Mouse (Mus musculus) hindbrain, embryonic 16.5 days (tissue): Measurements from ENCODE around the gene Spint2. TPM values are rescaled to one million over a fixed set of nuclear protein-coding genes. Genes with fewer than 3 reads are reported as not detected.

Experiments used
- ATAC-seq: fragments of 200-750 bp; cut with Nextera tagmentation; 2 replicates; pipeline ENCODE4 v1.8.0; 2017; ENCODE audit warnings: moderate TSS enrichment, moderate library complexity
- H3K27ac ChIP-seq: fragments of 300-500 bp; sonication (generic); 2 replicates; pipeline ENCODE4 v1.5.1; 2014; ENCODE audit warnings: low read depth, mild to moderate bottlenecking, control low read depth, low read length, moderate library complexity
- H3K27me3 ChIP-seq: fragments of 300-500 bp; sonication (generic); replicated peaks from 2 replicates; pipeline ENCODE4 v1.6.1; 2014; ENCODE audit warnings: low read length; ENCODE audit not compliant: control insufficient read depth, insufficient read depth
- H3K36me3 ChIP-seq: fragments of 300-500 bp; sonication (generic); 2 replicates; pipeline ENCODE4 v1.6.1; 2014; ENCODE audit warnings: mild to moderate bottlenecking, low read length, moderate library complexity, mixed read lengths; ENCODE audit not compliant: control insufficient read depth, insufficient read depth
- H3K4me1 ChIP-seq: fragments of 300-500 bp; sonication (generic); 2 replicates; pipeline ENCODE4 v1.6.1; 2014; ENCODE audit warnings: low read depth, low read length; ENCODE audit not compliant: control insufficient read depth, insufficient read depth
- H3K4me2 ChIP-seq: fragments of 300-500 bp; sonication (generic); 2 replicates; pipeline ENCODE4 v1.6.1; 2014; ENCODE audit warnings: mild to moderate bottlenecking, low read length, control low read depth, moderate library complexity
- H3K4me3 ChIP-seq: fragments of 300-500 bp; sonication (generic); 2 replicates; pipeline ENCODE4 v1.5.1; 2014; ENCODE audit warnings: mild to moderate bottlenecking, low read length, control low read depth, moderate library complexity
- H3K9ac ChIP-seq: fragments of 300-500 bp; sonication (generic); 2 replicates; pipeline ENCODE4 v1.6.1; 2014; ENCODE audit warnings: low read depth, mild to moderate bottlenecking, control low read depth, low read length, moderate library complexity
- H3K9me3 ChIP-seq: fragments of 300-500 bp; sonication (generic); 2 replicates; pipeline ENCODE4 v1.6.1; 2014; ENCODE audit warnings: mild to moderate bottlenecking, low read length, moderate library complexity; ENCODE audit not compliant: control insufficient read depth
- WGBS: fragments of 180-500 bp; shearing (Covaris S2); extraction: QIAGEN DNeasy Blood & Tissue Kit; methylation state at CpG from one replicate; pipeline ENCODE4 v1.1.7; 2014; 5-methylcytosine and 5-hydroxymethylcytosine counted together
- polyA plus RNA-seq: library from polyadenylated mRNA; unstranded; fragments of >200 nt; fragmentation: Nextera tagmentation; extraction: Ambion mirVana; gene quantifications from 2 replicates; pipeline ENCODE4 v1.2.1, GENCODE M21; 2015

Spint2 gene
- polyA plus RNA-seq, 1 experiment from 2014 or later = 91.2 TPM

DNA sequence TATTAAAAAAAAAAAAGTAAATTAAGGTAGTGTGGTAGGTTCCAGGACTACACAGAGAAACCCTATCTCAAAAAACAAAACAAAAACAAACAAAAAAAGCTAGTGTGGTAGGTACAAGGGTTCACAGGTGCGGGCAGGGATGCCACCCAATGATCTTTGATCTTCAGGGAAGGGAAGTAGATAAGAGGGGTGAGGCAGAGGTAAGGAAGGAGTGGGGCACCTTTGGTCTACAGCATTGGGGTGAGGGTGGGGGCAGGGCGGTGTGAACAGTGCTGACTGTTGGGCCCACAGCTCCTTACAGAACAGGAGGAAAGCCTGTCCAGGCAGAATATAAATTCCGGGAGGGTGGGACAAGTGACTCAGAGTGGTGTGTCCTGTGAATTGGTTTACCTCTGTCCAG is 30.5 kb downstream of the Spint2 start:
- 97% methylated on average over 3 of the region's 3 CpGs for WGBS
- no peak overlapping the region for H3K4me2 ChIP-seq
- ATAC-seq = no peak
- H3K9me3 ChIP-seq = no peaks in the 10 kb centered on the region
- no peak overlapping the region for H3K4me3 ChIP-seq
- H3K27ac ChIP-seq = no peak overlapping the region
- H3K4me1 ChIP-seq = no peaks in the 10 kb centered on the region
- H3K36me3 ChIP-seq = no peaks in the 10 kb centered on the region
- peaks cover 20% of the 10 kb centered on the region for H3K27me3 ChIP-seq
- no peak overlapping the region for H3K9ac ChIP-seq

DNA sequence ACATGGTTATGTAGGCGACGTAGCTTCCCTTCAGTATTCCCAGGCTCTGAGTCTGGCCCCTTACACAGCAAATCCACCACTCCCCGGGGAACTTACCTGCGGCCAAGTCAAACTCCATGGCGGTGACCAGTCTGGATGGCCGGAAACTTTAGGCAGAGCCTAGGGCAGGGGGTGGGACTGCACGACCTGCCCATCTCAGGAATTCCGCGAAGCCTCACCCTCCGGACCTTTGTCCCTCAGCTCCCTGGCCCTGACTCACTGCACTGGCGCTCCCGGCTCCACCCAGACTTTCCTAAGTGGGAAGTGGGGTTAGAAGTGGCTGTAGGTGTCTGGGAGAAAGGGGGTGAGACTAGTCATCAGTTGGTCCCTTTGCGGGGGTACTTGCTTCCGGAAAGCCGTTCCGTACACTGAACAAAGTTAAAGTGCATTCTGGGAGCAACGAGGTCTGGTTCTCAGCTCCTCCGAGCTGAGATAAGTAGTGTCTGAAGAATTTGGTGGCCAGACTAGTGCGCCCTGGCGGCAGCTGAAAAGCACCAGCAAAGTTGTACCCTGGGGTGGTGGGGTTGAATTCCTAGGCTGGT is 33.4 kb downstream of the Spint2 start, which contains the start of gene 2200002D01Rik:
Gene 2200002D01Rik, minus strand, starts transcription at position 206 of the 581 bp plus-strand sequence.
- Histone ChIP-seq H3K9me3 (no peaks in the 10 kb centered on the region), H3K4me1 (no peaks in the 10 kb centered on the region), H3K4me2 (peak within 1 kb of the TSS; percentile 47), H3K4me3 (peak within 1 kb of the TSS; percentile 22), H3K27ac (no peak within 1 kb of the TSS), H3K9ac (peak within 1 kb of the TSS; percentile 27; the same call in 1 of the 2 replicates), H3K27me3 (peaks cover 20% of the 10 kb centered on the region), H3K36me3 (peaks cover 9% of the 10 kb centered on the region; the same call in 1 of the 2 replicates)
- 18% methylated on average over 20 of the region's 20 CpGs for WGBS
- ATAC-seq = no peak

DNA sequence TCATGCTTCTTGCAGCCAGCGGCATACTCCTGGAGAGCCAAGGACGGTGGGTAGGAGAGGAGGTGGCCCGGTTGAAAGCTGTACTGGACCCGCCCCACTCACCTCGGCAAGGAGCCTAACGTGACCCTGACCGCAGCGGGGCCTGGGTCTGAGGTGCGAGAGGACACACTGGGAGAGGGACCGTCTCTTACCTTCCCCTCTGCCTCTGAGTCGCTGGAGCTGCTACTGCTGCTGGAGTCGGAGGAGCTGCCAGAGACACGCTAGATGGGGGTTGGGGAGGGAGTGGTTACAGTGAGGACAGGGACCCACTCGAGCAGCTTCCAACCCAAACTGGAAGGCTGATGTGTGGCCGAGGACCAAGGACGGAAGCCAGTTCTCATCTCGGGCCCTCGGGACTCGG is 34.0 kb downstream of the Spint2 start:
- peaks cover 9% of the 10 kb centered on the region; the same call in 1 of the 2 replicates for H3K36me3 ChIP-seq
- H3K4me1 ChIP-seq = no peaks in the 10 kb centered on the region
- ATAC-seq = no peak
- no peaks in the 10 kb centered on the region for H3K9me3 ChIP-seq
- peak overlapping the region; percentile 27; the same call in 1 of the 2 replicates for H3K9ac ChIP-seq
- H3K27me3 ChIP-seq = peaks cover 20% of the 10 kb centered on the region
- H3K4me2 ChIP-seq = peak overlapping the region; percentile 47
- peak overlapping the region; percentile 22 for H3K4me3 ChIP-seq
- WGBS = 18% methylated on average over 19 of the region's 19 CpGs
- H3K27ac ChIP-seq = no peak overlapping the region

DNA sequence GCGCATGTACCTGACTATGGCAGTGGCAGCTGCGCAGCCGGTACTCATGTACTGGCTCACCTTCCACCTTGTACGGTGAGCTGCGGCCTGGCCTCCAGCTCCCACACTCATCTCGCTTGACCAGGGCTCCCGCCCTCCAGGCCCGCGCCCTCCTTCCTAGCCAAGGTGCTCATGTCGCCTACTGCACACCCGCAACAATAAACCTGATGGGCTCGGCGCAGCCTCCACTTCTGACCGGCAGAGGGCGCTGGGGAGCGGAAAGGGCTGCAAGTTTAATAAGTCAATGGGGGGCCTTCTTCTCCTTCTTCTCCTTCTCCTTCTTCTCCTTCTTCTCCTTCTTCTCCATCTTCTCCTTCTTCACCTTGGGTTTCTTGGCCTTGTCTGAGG is 34.4 kb downstream of the Spint2 start:
- H3K4me1 ChIP-seq = no peaks in the 10 kb centered on the region
- 27% methylated on average over 16 of the region's 16 CpGs for WGBS
- peaks cover 20% of the 10 kb centered on the region for H3K27me3 ChIP-seq
- no peaks in the 10 kb centered on the region for H3K9me3 ChIP-seq
- no peak overlapping the region for H3K27ac ChIP-seq
- no peak for ATAC-seq
- peaks cover 9% of the 10 kb centered on the region; the same call in 1 of the 2 replicates for H3K36me3 ChIP-seq
- no peak overlapping the region for H3K9ac ChIP-seq
- peak overlapping the region; percentile 47 for H3K4me2 ChIP-seq
- H3K4me3 ChIP-seq = peak overlapping the region; percentile 22

DNA sequence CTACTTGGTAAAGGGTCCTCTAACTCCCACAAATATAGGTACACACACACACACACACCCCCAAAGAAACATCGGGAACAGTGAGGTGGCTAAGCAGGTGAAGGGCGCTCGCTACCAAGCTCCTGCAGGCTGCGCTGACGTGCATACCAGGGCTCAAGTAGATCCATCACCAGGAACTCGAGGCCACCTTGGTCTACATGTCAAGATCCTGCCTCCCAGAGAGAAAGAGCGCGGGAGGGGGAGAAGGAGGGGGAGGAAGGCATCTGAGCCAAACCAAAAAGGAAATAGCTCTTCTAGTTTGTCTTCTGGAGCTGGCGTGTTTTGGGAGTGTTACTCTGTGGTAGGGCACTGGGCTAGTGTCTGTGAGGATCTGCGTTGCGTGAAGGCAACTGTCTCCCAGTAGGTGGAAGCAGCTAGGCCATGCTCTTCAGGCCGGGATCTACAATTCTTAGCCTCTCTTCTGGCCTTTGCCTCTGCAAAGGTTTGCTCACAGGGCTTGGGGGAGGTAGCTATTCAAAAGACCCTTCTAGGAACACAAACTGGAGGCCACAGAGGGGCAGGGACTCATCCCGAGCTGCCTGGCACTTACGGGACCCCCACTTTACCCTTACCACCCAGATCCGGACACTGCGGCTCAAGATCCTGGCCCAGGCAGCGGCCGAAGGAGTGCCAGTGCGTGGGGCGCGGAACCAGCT is 34.9 kb downstream of the Spint2 start:
- H3K36me3 ChIP-seq = peaks cover 9% of the 10 kb centered on the region; the same call in 1 of the 2 replicates
- no peaks in the 10 kb centered on the region for H3K4me1 ChIP-seq
- H3K27me3 ChIP-seq = peaks cover 20% of the 10 kb centered on the region
- WGBS = 86% methylated on average over 21 of the region's 21 CpGs
- no peak overlapping the region for H3K4me3 ChIP-seq
- H3K4me2 ChIP-seq = no peak overlapping the region
- H3K27ac ChIP-seq = no peak overlapping the region
- H3K9me3 ChIP-seq = no peaks in the 10 kb centered on the region
- no peak for ATAC-seq
- H3K9ac ChIP-seq = no peak overlapping the region

DNA sequence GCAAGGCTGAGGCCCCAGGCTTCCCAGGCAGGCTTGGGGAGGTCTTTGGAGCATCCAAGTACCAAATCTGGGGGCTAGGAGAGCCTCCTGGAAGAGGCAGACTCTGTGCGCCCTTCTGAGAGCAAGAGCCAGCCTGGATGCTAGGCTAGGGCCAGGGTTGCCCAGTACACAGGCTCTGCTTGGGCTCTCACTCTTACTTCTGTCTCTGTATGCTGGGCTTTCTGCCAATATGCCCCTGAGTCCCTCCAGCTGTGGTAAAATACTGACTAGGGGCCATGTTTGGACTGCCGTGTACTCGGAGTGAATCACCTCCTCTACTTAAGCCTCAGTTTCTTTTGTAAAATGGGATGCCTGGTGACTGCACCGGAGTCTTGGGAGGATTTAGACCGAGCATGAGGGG is 35.7 kb downstream of the Spint2 start:
- H3K4me3 ChIP-seq = no peak overlapping the region
- no peak for ATAC-seq
- peaks cover 20% of the 10 kb centered on the region for H3K27me3 ChIP-seq
- no peaks in the 10 kb centered on the region for H3K9me3 ChIP-seq
- 87% methylated on average over 5 of the region's 5 CpGs for WGBS
- no peaks in the 10 kb centered on the region for H3K4me1 ChIP-seq
- peaks cover 9% of the 10 kb centered on the region; the same call in 1 of the 2 replicates for H3K36me3 ChIP-seq
- H3K9ac ChIP-seq = no peak overlapping the region
- H3K4me2 ChIP-seq = no peak overlapping the region
- no peak overlapping the region for H3K27ac ChIP-seq

DNA sequence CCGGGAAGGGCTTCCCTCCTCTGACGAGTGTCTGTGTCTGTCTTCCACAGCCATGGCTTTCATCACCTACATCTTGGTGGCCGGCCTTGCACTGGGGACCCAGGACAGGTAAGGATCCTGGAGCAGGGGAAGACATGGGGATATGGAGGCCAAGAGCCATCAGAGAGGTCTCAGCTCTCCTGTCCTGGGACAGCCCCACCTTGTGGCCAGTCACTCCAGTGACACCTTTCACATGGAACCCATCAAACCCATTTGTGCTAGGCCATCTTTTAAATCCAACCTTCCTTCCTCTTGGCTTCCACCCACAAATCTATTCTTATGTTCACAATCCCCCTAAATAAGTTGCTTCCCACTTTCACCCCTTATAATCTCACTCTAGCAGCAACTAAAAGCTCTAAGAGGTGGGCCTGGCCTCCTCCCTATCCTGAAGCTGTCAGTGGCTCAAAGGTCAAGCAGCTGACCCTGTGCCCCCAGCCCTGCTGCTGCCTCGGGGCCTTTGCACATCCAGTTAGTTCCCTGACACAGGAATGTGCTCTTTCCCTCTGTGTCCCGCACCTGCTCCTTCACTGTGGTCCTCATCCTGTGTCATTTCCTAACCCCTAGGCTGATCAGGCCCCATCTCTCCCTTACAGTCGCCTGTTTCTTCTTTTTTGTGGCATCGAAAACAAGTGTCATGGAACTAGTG is 36.8 kb downstream of the Spint2 start:
- no peak overlapping the region for H3K4me3 ChIP-seq
- peaks cover 9% of the 10 kb centered on the region; the same call in 1 of the 2 replicates for H3K36me3 ChIP-seq
- H3K27me3 ChIP-seq = peaks cover 20% of the 10 kb centered on the region
- WGBS = 88% methylated on average over 7 of the region's 7 CpGs
- no peaks in the 10 kb centered on the region for H3K4me1 ChIP-seq
- no peak for ATAC-seq
- no peak overlapping the region for H3K9ac ChIP-seq
- H3K4me2 ChIP-seq = no peak overlapping the region
- H3K27ac ChIP-seq = no peak overlapping the region
- no peaks in the 10 kb centered on the region for H3K9me3 ChIP-seq

DNA sequence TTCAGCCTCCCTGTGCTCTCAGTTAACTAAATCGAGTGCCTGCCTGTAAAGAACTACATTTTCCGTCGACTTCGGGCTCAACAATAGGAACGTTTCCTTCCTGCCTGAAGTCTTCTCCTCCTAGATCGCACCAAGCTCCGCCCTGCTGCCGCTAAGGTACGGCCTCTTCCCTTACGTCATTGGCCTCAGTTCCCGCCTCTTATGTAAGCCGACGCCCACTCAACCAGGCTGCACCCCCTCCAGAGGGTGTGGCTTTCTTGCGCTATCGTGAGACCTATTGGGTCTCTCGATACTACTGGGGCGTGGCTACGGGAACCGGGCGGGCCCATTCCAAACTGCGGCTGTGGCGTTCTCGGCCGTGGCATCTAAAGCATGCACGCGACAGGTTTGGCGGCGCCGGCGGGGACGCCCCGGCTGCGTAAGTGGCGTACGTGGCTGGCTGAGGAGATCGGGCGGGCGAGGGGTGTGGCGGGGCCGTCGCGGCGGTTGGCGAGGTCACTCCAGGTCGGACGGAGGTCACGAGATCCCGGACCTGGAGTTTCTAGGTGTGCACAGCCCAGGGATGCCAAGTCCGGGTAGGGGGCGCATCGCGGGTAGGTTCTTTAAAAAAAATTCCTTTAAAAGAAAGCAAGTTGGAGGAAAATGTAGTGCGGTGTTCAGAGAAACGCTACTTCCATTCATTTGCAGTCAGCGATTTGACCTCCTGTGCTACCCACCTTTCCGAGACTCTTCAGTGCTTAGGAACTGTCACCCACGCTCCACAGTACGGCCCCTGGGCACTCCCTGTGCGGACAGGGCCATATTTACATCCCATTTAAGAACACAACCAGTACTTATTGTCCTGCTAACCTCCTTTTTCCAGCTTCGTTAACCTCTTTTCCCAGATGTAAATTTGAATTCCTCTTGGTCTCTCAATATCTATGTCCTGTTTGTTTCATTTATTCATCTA is 43.4 kb downstream of the Spint2 start, which contains the start of gene Yif1b:
Gene Yif1b, plus strand, starts transcription at position 311 of the 949 bp plus-strand sequence.
- H3K4me2 ChIP-seq = peak within 1 kb of the TSS; percentile 91
- peak within 1 kb of the TSS; percentile 89 for H3K27ac ChIP-seq
- peaks cover 9% of the 10 kb centered on the region for H3K4me1 ChIP-seq
- H3K27me3 ChIP-seq = peaks cover 4% of the 10 kb centered on the region
- H3K9ac ChIP-seq = peak within 1 kb of the TSS; percentile 81
- peak within 1 kb of the TSS; percentile 80 for H3K4me3 ChIP-seq
- no peaks in the 10 kb centered on the region for H3K36me3 ChIP-seq
- WGBS = under 1% methylated on average over 60 of the region's 60 CpGs
- no peaks in the 10 kb centered on the region for H3K9me3 ChIP-seq
- peak; percentile 98 for ATAC-seq
